Mouse (Mus musculus): ENCODE measurements at regions not wholly inside any gene's neighbourhood (a gene's known extent, or its start where the extent isn't known, plus 50 kb on each side); places are given as distances from the start of the nearest gene placed in this dataset.

- intact Hi-C loops (cut with DNase I): no loop called here
Measured at GRCm38 (mm10) chr15:86566111-86566510, 351.9 kb downstream of the Tbc1d22a start.

GRCm38 (mm10) chr15:86574311-86574710 is 360.1 kb downstream of the Tbc1d22a start:
- intact Hi-C loops (cut with DNase I): no loop called here

- intact Hi-C loops (cut with DNase I): no loop called here
Measured at GRCm38 (mm10) chr15:86576666-86577065, 362.4 kb downstream of the Tbc1d22a start.

- intact Hi-C loops (cut with DNase I): no loop called here
Measured at GRCm38 (mm10) chr15:86578689-86579088, 364.4 kb downstream of the Tbc1d22a start.

- intact Hi-C loops (cut with DNase I): no loop called here
Measured at GRCm38 (mm10) chr15:86582240-86583090, 368.2 kb downstream of the Tbc1d22a start.

- intact Hi-C loops (cut with DNase I): no loop called here
Measured at GRCm38 (mm10) chr15:86585716-86586115, 371.5 kb downstream of the Tbc1d22a start.

- intact Hi-C loops (cut with DNase I): no loop called here
Measured at GRCm38 (mm10) chr15:86587209-86587608, 372.9 kb downstream of the Tbc1d22a start.

GRCm38 (mm10) chr15:86590033-86590432 is 375.8 kb downstream of the Tbc1d22a start:
- intact Hi-C loops (cut with DNase I): no loop called here

- intact Hi-C loops (cut with DNase I): no loop called here
Measured at GRCm38 (mm10) chr15:86590896-86591295, 376.6 kb downstream of the Tbc1d22a start.

GRCm38 (mm10) chr15:86593404-86593803 is 379.1 kb downstream of the Tbc1d22a start:
- intact Hi-C loops (cut with DNase I): no loop called here

GRCm38 (mm10) chr15:86606411-86606810 is 392.2 kb downstream of the Tbc1d22a start:
- intact Hi-C loops (cut with DNase I): no loop called here

- intact Hi-C loops (cut with DNase I): no loop called here
Measured at GRCm38 (mm10) chr15:86609692-86610091, 395.4 kb downstream of the Tbc1d22a start.

- intact Hi-C loops (cut with DNase I): no loop called here
Measured at GRCm38 (mm10) chr15:86631376-86631775, 417.1 kb downstream of the Tbc1d22a start.

- intact Hi-C loops (cut with DNase I): no loop called here
Measured at GRCm38 (mm10) chr15:86645244-86645643, 431.0 kb downstream of the Tbc1d22a start.

GRCm38 (mm10) chr15:86648131-86648530 is 433.9 kb downstream of the Tbc1d22a start:
- intact Hi-C loops (cut with DNase I): no loop called here

GRCm38 (mm10) chr15:86673096-86673520 is 458.8 kb downstream of the Tbc1d22a start:
- intact Hi-C loops (cut with DNase I): no loop called here

- intact Hi-C loops (cut with DNase I): no loop called here
Measured at GRCm38 (mm10) chr15:86677016-86677415, 462.8 kb downstream of the Tbc1d22a start.

GRCm38 (mm10) chr15:86683081-86683480 is 468.8 kb downstream of the Tbc1d22a start:
- intact Hi-C loops (cut with DNase I): no loop called here

- intact Hi-C loops (cut with DNase I): no loop called here
Measured at GRCm38 (mm10) chr15:86689694-86690093, 475.4 kb downstream of the Tbc1d22a start.

- intact Hi-C loops (cut with DNase I): no loop called here
Measured at GRCm38 (mm10) chr15:86696806-86697205, 482.5 kb downstream of the Tbc1d22a start.

GRCm38 (mm10) chr15:86710429-86710828 is 496.2 kb downstream of the Tbc1d22a start:
- intact Hi-C loops (cut with DNase I): no loop called here

GRCm38 (mm10) chr15:86718376-86718775 is 504.1 kb downstream of the Tbc1d22a start:
- intact Hi-C loops (cut with DNase I): no loop called here

GRCm38 (mm10) chr15:86719088-86719487 is 504.8 kb downstream of the Tbc1d22a start:
- intact Hi-C loops (cut with DNase I): no loop called here
